Mouse (Mus musculus) E14TG2a.4 (cell line): ENCODE data around the gene Clca3b.
A peak's percentile ranks its signal among the peaks of the same experiment; 100 is the strongest.
"Not testable (repeated sequence)": the region's sequence is repeated elsewhere in the genome, so short reads cannot be mapped to it uniquely, and the experiment has no call there.

ENCODE experiments used
- H3K27me3 ChIP-seq: 2 replicates; pipeline ENCODE4 v1.6.1; 2014; ENCODE audit warnings: low read length, control low read depth; ENCODE audit not compliant: insufficient read depth
- H3K36me3 ChIP-seq: 2 replicates; pipeline ENCODE4 v1.6.1; 2014; ENCODE audit warnings: low read length, control low read depth; ENCODE audit not compliant: insufficient read depth
- H3K4me1 ChIP-seq: replicated peaks from 2 replicates; pipeline ENCODE4 v1.6.1; 2014; ENCODE audit warnings: low read depth, low read length, control low read depth
- H3K4me3 ChIP-seq: replicated peaks from 2 replicates; pipeline ENCODE4 v1.5.1; 2014; ENCODE audit warnings: mild to moderate bottlenecking, low read length
- H3K9me3 ChIP-seq: 2 replicates; pipeline ENCODE4 v1.6.1; 2014; ENCODE audit warnings: low read length, control low read depth
- CTCF ChIP-seq: conservative IDR thresholded peaks from 2 replicates; pipeline ENCODE4 v1.5.1; 2014; ENCODE audit warnings: low read length
- NANOG ChIP-seq: IDR thresholded peaks from 2 replicates; pipeline ENCODE4 v1.6.1; 2014; ENCODE audit warnings: borderline replicate concordance, low read length, mixed read lengths
- POU5F1 ChIP-seq: IDR thresholded peaks from 2 replicates; pipeline ENCODE4 v1.6.1; 2014; ENCODE audit warnings: low read length, borderline replicate concordance

Gene Clca3b

DNA sequence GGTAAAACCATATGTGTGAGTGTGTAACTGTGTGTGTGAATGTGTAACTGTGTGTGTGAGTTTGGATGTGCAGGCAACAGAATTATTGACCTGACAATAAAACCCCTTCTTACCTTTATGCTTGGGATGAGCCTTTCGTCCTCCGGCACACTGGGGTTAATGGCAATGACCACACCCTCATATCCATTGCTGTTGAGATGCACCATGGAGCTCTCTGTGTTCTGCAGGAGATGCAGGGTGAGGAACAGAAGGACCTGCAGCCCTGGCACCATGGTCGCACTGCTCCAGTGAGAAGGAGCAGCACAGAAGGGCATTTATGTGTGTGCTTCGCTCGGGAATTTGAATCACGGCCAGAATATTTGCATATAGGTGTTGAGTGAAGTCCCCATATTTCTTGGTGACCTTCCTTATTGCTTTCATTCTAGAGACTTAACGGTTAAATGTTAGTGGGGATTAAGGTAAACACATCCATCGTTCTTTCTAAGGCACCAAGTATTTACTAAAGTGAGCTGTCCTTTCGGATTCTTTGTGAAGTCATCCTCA, at the start of gene Clca3b:
Gene Clca3b, minus strand, starts transcription at position 344 of the 543 bp plus-strand sequence.
- H3K27me3 ChIP-seq, H3K4me3 ChIP-seq, H3K4me1 ChIP-seq, H3K9me3 ChIP-seq, H3K36me3 ChIP-seq: not testable (repeated sequence)

DNA sequence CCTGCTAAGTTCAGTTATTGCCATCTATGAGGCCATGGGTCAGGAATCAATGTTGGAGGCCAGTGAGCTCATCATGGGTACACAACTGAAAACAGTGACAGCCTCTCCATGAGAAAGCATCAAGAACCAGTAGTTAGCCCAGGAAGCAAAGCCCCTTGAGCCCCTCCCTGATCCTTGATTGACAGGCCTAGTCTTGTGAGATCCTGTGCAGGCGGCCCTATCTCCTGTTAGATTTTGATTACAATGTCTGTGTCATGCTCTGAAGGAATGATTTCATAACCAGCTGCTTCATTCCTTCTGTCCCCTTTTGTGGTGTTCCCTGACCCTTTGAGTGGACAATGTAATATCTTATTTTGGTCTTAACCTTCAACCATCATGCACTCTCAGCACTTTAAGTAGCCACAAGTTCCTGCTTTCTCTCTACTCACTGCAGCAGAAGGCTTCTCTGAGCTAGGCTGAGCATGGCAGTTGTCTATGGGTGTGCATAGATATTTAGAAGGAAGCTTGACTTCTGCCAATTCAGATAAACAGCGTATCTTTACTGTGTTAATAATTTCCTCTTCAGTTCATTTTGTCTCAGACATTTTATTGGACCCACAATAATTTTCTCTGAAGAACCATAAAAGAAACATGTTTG, 48.0 kb upstream of the Clca3b start:
- H3K4me1 ChIP-seq = peaks cover 10% of the 10 kb centered on the region; the same call in 1 of the 2 replicates
- TF ChIP-seq CTCF (no peak), NANOG (no peak), POU5F1 (no peak)
- H3K9me3 ChIP-seq = peaks cover 16% of the 10 kb centered on the region; the same call in 1 of the 2 replicates
- no peaks in the 10 kb centered on the region for H3K27me3 ChIP-seq
- no peaks in the 10 kb centered on the region for H3K36me3 ChIP-seq
- no peak overlapping the region for H3K4me3 ChIP-seq

DNA sequence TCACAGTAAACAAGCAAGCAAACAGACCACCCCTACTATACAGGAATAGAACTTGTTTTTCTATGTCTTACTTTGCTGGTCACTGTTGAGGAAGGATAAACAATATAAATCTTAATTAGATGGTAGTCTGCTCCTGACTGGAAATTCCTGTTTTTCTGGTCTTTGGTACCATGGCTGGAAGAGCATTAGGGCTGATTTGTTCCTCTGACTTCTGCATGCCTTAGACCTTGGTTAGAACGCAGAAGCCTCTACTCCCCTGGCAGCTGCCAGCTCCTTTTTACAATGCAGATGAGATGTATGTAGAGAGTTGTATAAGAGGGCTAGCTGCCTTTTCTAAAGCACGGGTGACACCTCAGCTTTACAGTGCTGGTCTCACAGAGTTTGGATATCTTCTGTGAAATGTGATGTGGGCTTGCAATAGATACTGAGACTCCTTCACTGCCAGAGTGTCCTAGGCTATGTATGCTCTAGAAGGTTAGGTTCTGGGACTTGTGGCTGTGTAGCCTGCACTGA, 41.1 kb upstream of the Clca3b start:
- Histone ChIP-seq H3K36me3 (no peaks in the 10 kb centered on the region), H3K9me3 (peaks cover 9% of the 10 kb centered on the region; the same call in 1 of the 2 replicates), H3K27me3 (no peaks in the 10 kb centered on the region), H3K4me1 (no peaks in the 10 kb centered on the region), H3K4me3 (no peak overlapping the region)
- TF ChIP-seq NANOG = no peak
- no peak for TF ChIP-seq POU5F1
- TF ChIP-seq CTCF = no peak

DNA sequence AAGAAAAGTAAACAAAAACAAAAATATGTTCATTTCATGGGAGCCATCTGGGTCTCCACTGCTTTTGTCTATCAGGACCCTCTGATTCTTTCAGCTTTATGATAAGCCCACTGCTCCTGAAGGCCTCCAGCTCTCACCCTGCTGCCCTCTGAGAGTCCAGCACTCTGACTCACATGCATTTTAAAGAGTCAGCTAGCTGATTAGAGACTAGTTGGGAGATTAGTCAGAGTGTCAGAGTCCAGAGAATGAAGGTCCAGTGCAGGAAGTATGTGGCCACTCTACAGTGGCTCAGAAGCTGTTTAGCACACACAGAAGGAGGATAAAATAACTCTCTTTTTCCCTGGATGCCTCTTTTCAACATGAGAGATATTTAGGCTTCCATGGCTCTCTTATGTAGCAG, 37.8 kb upstream of the Clca3b start:
- H3K27me3 ChIP-seq = no peaks in the 10 kb centered on the region
- H3K36me3 ChIP-seq = no peaks in the 10 kb centered on the region
- no peak for TF ChIP-seq NANOG
- TF ChIP-seq POU5F1 = no peak
- no peak for TF ChIP-seq CTCF
- no peak overlapping the region for H3K4me3 ChIP-seq
- H3K9me3 ChIP-seq = peaks cover 5% of the 10 kb centered on the region; the same call in 1 of the 2 replicates
- H3K4me1 ChIP-seq = no peaks in the 10 kb centered on the region

- H3K36me3 ChIP-seq, H3K27me3 ChIP-seq: not testable (repeated sequence)
These were observed 22.9 kb upstream of the Clca3b start for GRCm38 (mm10) chr3:144872012-144872411.

GRCm38 (mm10) chr3:144849584-144849983, 427 bp upstream of the Clca3b start:
- no peaks in the 10 kb centered on the region for H3K36me3 ChIP-seq
- no peak overlapping the region for H3K4me3 ChIP-seq
- H3K4me1 ChIP-seq = no peaks in the 10 kb centered on the region
- H3K9me3 ChIP-seq = no peaks in the 10 kb centered on the region
- TF ChIP-seq POU5F1 = no peak
- TF ChIP-seq CTCF = no peak
- TF ChIP-seq NANOG = no peak
- no peaks in the 10 kb centered on the region for H3K27me3 ChIP-seq

More at GRCm38 (mm10) chr3:144872012-144872411, 22.9 kb upstream of the Clca3b start:
- H3K4me3 ChIP-seq, H3K4me1 ChIP-seq, H3K9me3 ChIP-seq: not testable (repeated sequence)

DNA sequence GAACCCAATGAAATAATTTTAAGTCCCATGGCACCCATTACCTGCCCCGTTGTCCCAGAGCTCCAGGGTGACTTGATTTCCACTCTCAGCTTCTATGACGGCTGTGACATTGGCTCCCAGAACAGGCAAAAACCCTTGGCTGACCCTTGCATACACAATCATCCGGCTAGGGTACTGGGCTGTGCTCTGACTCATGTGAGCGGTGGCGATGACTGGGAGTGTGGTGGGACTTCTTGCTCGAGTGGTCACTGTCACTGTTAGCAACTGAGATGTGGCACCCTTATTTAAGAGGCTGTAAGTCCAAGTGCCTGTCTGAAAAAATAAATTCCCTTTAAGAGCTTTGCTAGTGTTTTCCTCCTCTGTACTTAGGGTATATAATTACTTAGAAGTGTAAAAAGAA, 21.9 kb downstream of the Clca3b start:
- no peak overlapping the region for H3K4me3 ChIP-seq
- TF ChIP-seq CTCF = no peak
- no peaks in the 10 kb centered on the region for H3K27me3 ChIP-seq

GRCm38 (mm10) chr3:144825151-144825550, 24.0 kb downstream of the Clca3b start:
- no peaks in the 10 kb centered on the region for H3K27me3 ChIP-seq
- no peaks in the 10 kb centered on the region for H3K4me1 ChIP-seq
- TF ChIP-seq CTCF (peak; percentile 52), POU5F1 (no peak), NANOG (no peak)
- H3K4me3 ChIP-seq = no peak overlapping the region
- H3K9me3 ChIP-seq = peaks cover 13% of the 10 kb centered on the region; the same call in 1 of the 2 replicates
- no peaks in the 10 kb centered on the region for H3K36me3 ChIP-seq

More for the DNA sequence above, 21.9 kb downstream of the Clca3b start:
- Histone ChIP-seq H3K4me1 (no peaks in the 10 kb centered on the region), H3K36me3 (no peaks in the 10 kb centered on the region), H3K9me3 (peaks cover 13% of the 10 kb centered on the region; the same call in 1 of the 2 replicates)

DNA sequence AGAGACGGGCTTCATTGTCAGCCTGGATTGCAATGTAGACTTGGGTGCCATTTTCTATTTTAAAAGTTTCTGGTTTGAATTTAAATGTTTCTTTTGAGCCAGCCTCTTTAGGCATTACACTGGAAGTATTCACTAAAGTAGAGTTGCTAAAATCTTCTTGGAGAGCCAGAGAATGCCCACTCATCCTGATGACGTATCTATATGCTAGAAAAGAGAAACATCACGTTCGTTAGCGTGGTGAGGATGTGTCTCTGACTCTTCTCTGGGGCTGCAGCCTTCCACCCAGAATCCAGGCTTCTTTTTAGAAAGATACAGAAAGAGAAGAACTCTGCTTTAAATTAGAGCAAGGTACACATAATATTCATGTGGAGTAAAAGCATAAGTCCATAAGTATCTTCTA, 25.8 kb downstream of the Clca3b start:
- no peak overlapping the region for H3K4me3 ChIP-seq

More for the DNA sequence above, 25.8 kb downstream of the Clca3b start:
- TF ChIP-seq POU5F1 (no peak), NANOG (no peak), CTCF (no peak)
- H3K36me3 ChIP-seq = no peaks in the 10 kb centered on the region
- H3K27me3 ChIP-seq = no peaks in the 10 kb centered on the region
- H3K4me1 ChIP-seq = no peaks in the 10 kb centered on the region
- H3K9me3 ChIP-seq = peaks cover 13% of the 10 kb centered on the region; the same call in 1 of the 2 replicates
